Mouse (Mus musculus): ENCODE results near the gene Gpbp1. TPM values are rescaled to one million over a fixed set of nuclear protein-coding genes. Genes with fewer than 3 reads are reported as not detected.
A peak's percentile ranks its signal among the peaks of the same experiment; 100 is the strongest.

The Gpbp1 gene
- polyA plus RNA-seq, 1 experiment from 2014 or later = 160 TPM

- no peaks in the 10 kb centered on the region for H3K4me1 ChIP-seq (ENCODE audit: control insufficient read depth, insufficient read depth, low read length)
- H3K27me3 ChIP-seq (ENCODE audit: control insufficient read depth, insufficient read depth, low read length) = no peaks in the 10 kb centered on the region
- no peaks in the 10 kb centered on the region for H3K9me3 ChIP-seq (replicated peaks; ENCODE audit: control insufficient read depth, low read length)
- no peak for ATAC-seq (replicated peaks; ENCODE audit: insufficient number of reproducible peaks, low FRiP score, low TSS enrichment, low read depth)
- H3K9ac ChIP-seq (replicated peaks; ENCODE audit: low read length) = no peak overlapping the region
- H3K4me3 ChIP-seq (ENCODE audit: low read depth, low read length) = no peak overlapping the region
- H3K36me3 ChIP-seq (replicated peaks; ENCODE audit: control insufficient read depth, insufficient read depth, low read depth, low read length) = no peaks in the 10 kb centered on the region
- no peak for DNase-seq (ENCODE audit: low spot score)
- no peak overlapping the region for H3K4me2 ChIP-seq (ENCODE audit: low read depth, low read length)
- 72% methylated on average over 9 of the region's 9 CpGs for WGBS
- no peak overlapping the region for H3K27ac ChIP-seq (replicated peaks; ENCODE audit: low read depth, low read length)
These were observed 32.4 kb upstream of the Gpbp1 start for GRCm38 (mm10) chr13:111522336-111522735.

- Histone ChIP-seq H3K4me1 (ENCODE audit: control insufficient read depth, insufficient read depth, low read length) (no peaks in the 10 kb centered on the region), H3K9ac (replicated peaks; ENCODE audit: low read length) (no peak overlapping the region), H3K4me3 (ENCODE audit: low read depth, low read length) (no peak overlapping the region), H3K9me3 (replicated peaks; ENCODE audit: control insufficient read depth, low read length) (no peaks in the 10 kb centered on the region), H3K4me2 (ENCODE audit: low read depth, low read length) (no peak overlapping the region), H3K27ac (replicated peaks; ENCODE audit: low read depth, low read length) (no peak overlapping the region), H3K36me3 (replicated peaks; ENCODE audit: control insufficient read depth, insufficient read depth, low read depth, low read length) (no peaks in the 10 kb centered on the region), H3K27me3 (ENCODE audit: control insufficient read depth, insufficient read depth, low read length) (no peaks in the 10 kb centered on the region)
- WGBS = 76% methylated on average over 4 of the region's 4 CpGs
- no peak for ATAC-seq (replicated peaks; ENCODE audit: insufficient number of reproducible peaks, low FRiP score, low TSS enrichment, low read depth)
- no peak for DNase-seq (ENCODE audit: low spot score)
These were observed 30.5 kb upstream of the Gpbp1 start for GRCm38 (mm10) chr13:111520456-111520855.

- H3K9ac ChIP-seq (replicated peaks; ENCODE audit: low read length) = no peak overlapping the region
- ATAC-seq (replicated peaks; ENCODE audit: insufficient number of reproducible peaks, low FRiP score, low TSS enrichment, low read depth) = no peak
- no peak overlapping the region for H3K4me3 ChIP-seq (ENCODE audit: low read depth, low read length)
- no peak overlapping the region for H3K4me2 ChIP-seq (ENCODE audit: low read depth, low read length)
- H3K4me1 ChIP-seq (ENCODE audit: control insufficient read depth, insufficient read depth, low read length) = no peaks in the 10 kb centered on the region
- no peak overlapping the region for H3K27ac ChIP-seq (replicated peaks; ENCODE audit: low read depth, low read length)
- no peaks in the 10 kb centered on the region for H3K27me3 ChIP-seq (ENCODE audit: control insufficient read depth, insufficient read depth, low read length)
- H3K9me3 ChIP-seq (replicated peaks; ENCODE audit: control insufficient read depth, low read length) = no peaks in the 10 kb centered on the region
- WGBS = 67% methylated on average over 5 of the region's 5 CpGs
- no peak for DNase-seq (ENCODE audit: low spot score)
- H3K36me3 ChIP-seq (replicated peaks; ENCODE audit: control insufficient read depth, insufficient read depth, low read depth, low read length) = no peaks in the 10 kb centered on the region
These were observed 28.4 kb upstream of the Gpbp1 start for GRCm38 (mm10) chr13:111518332-111518731.

GRCm38 (mm10) chr13:111516385-111517150 lies 26.7 kb upstream of the Gpbp1 start:
- DNase-seq (ENCODE audit: low spot score) (no peak), ATAC-seq (replicated peaks; ENCODE audit: insufficient number of reproducible peaks, low FRiP score, low TSS enrichment, low read depth) (no peak)
- no peaks in the 10 kb centered on the region for H3K9me3 ChIP-seq (replicated peaks; ENCODE audit: control insufficient read depth, low read length)
- no peaks in the 10 kb centered on the region for H3K4me1 ChIP-seq (ENCODE audit: control insufficient read depth, insufficient read depth, low read length)
- H3K36me3 ChIP-seq (replicated peaks; ENCODE audit: control insufficient read depth, insufficient read depth, low read depth, low read length) = no peaks in the 10 kb centered on the region
- no peak overlapping the region for H3K4me3 ChIP-seq (ENCODE audit: low read depth, low read length)
- no peak overlapping the region for H3K4me2 ChIP-seq (ENCODE audit: low read depth, low read length)
- H3K9ac ChIP-seq (replicated peaks; ENCODE audit: low read length) = no peak overlapping the region
- no peaks in the 10 kb centered on the region for H3K27me3 ChIP-seq (ENCODE audit: control insufficient read depth, insufficient read depth, low read length)
- 90% methylated on average over 7 of the region's 7 CpGs for WGBS
- H3K27ac ChIP-seq (replicated peaks; ENCODE audit: low read depth, low read length) = no peak overlapping the region

GRCm38 (mm10) chr13:111509385-111509784 lies 19.5 kb upstream of the Gpbp1 start:
- no peaks in the 10 kb centered on the region for H3K27me3 ChIP-seq (ENCODE audit: control insufficient read depth, insufficient read depth, low read length)
- no peak overlapping the region for H3K4me2 ChIP-seq (ENCODE audit: low read depth, low read length)
- no peak overlapping the region for H3K4me3 ChIP-seq (ENCODE audit: low read depth, low read length)
- no peaks in the 10 kb centered on the region for H3K4me1 ChIP-seq (ENCODE audit: control insufficient read depth, insufficient read depth, low read length)
- H3K36me3 ChIP-seq (replicated peaks; ENCODE audit: control insufficient read depth, insufficient read depth, low read depth, low read length) = no peaks in the 10 kb centered on the region
- DNase-seq (ENCODE audit: low spot score) (peak; percentile 46), ATAC-seq (replicated peaks; ENCODE audit: insufficient number of reproducible peaks, low FRiP score, low TSS enrichment, low read depth) (no peak)
- no peaks in the 10 kb centered on the region for H3K9me3 ChIP-seq (replicated peaks; ENCODE audit: control insufficient read depth, low read length)
- WGBS = 23% methylated on average over 5 of the region's 5 CpGs
- H3K9ac ChIP-seq (replicated peaks; ENCODE audit: low read length) = no peak overlapping the region
- no peak overlapping the region for H3K27ac ChIP-seq (replicated peaks; ENCODE audit: low read depth, low read length)

GRCm38 (mm10) chr13:111508645-111509044 lies 18.7 kb upstream of the Gpbp1 start:
- Histone ChIP-seq H3K9me3 (replicated peaks; ENCODE audit: control insufficient read depth, low read length) (no peaks in the 10 kb centered on the region), H3K27me3 (ENCODE audit: control insufficient read depth, insufficient read depth, low read length) (no peaks in the 10 kb centered on the region), H3K4me2 (ENCODE audit: low read depth, low read length) (no peak overlapping the region), H3K27ac (replicated peaks; ENCODE audit: low read depth, low read length) (no peak overlapping the region), H3K4me3 (ENCODE audit: low read depth, low read length) (no peak overlapping the region), H3K9ac (replicated peaks; ENCODE audit: low read length) (no peak overlapping the region), H3K4me1 (ENCODE audit: control insufficient read depth, insufficient read depth, low read length) (no peaks in the 10 kb centered on the region), H3K36me3 (replicated peaks; ENCODE audit: control insufficient read depth, insufficient read depth, low read depth, low read length) (no peaks in the 10 kb centered on the region)
- DNase-seq (ENCODE audit: low spot score) (no peak), ATAC-seq (replicated peaks; ENCODE audit: insufficient number of reproducible peaks, low FRiP score, low TSS enrichment, low read depth) (no peak)
- 74% methylated on average over 6 of the region's 6 CpGs for WGBS

- no peak for ATAC-seq (replicated peaks; ENCODE audit: insufficient number of reproducible peaks, low FRiP score, low TSS enrichment, low read depth)
- Histone ChIP-seq H3K9me3 (replicated peaks; ENCODE audit: control insufficient read depth, low read length) (no peaks in the 10 kb centered on the region), H3K9ac (replicated peaks; ENCODE audit: low read length) (no peak overlapping the region), H3K27me3 (ENCODE audit: control insufficient read depth, insufficient read depth, low read length) (peaks cover 2% of the 10 kb centered on the region; the same call in 1 of the 2 replicates), H3K4me3 (ENCODE audit: low read depth, low read length) (no peak overlapping the region), H3K36me3 (replicated peaks; ENCODE audit: control insufficient read depth, insufficient read depth, low read depth, low read length) (no peaks in the 10 kb centered on the region), H3K4me1 (ENCODE audit: control insufficient read depth, insufficient read depth, low read length) (no peaks in the 10 kb centered on the region), H3K27ac (replicated peaks; ENCODE audit: low read depth, low read length) (no peak overlapping the region), H3K4me2 (ENCODE audit: low read depth, low read length) (no peak overlapping the region)
- 60% methylated on average over 11 of the region's 11 CpGs for WGBS
- no peak for DNase-seq (ENCODE audit: low spot score)
These were observed 4.6 kb upstream of the Gpbp1 start for GRCm38 (mm10) chr13:111494330-111495029.
